Mouse (Mus musculus): ENCODE data around the gene Tufm. TPM values are rescaled to one million over a fixed set of nuclear protein-coding genes. Genes with fewer than 3 reads are reported as not detected.

The Tufm gene
- total RNA-seq, 2 experiments from 2014 or later: 141 to 168 TPM

DNA sequence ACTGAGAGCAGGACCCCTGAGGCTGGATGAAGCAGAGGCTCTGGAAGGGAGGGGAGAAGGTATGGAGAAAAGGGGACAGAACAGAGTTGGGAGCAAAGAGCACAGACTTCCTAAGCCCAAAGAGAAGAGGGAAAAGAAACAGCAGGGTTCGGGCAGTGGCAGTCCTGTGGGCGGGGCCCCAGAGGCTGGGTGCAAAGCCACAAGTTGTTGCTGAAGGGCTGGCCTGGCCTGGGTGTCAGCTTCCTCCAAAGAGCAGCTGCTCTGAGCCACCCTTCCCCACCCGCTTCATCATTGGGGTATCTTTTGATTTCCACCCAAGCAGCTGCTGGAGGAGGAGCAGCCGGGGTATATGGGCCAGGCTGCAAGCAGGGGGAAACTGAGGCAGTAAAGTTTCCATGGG, 23.0 kb upstream of the Tufm start:
- ATAC-seq (replicated peaks; ENCODE audit: low FRiP score, low TSS enrichment, poor library complexity, severe bottlenecking): peak; percentile 48

DNA sequence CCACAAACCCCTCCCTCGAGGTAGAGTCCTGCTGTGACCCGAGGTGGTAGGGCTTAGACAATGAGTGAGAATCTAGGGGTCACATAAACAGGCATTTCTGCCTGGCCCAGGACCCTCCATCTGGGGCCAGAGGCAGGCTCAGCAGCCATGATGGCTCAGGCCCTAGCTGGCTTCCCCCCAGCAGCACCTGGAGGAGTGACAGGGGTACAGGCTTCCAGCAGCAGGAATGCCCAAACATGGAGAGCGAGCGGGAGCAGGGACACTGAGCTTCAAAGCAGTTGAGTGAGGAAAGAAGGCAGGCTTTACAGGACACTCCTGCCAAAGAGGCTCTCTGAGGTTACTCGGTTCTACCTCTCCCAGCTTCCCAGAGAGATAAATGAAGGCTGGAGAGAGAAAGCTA, 22.3 kb upstream of the Tufm start:
- ATAC-seq (replicated peaks; ENCODE audit: low FRiP score, low TSS enrichment, poor library complexity, severe bottlenecking): no peak

DNA sequence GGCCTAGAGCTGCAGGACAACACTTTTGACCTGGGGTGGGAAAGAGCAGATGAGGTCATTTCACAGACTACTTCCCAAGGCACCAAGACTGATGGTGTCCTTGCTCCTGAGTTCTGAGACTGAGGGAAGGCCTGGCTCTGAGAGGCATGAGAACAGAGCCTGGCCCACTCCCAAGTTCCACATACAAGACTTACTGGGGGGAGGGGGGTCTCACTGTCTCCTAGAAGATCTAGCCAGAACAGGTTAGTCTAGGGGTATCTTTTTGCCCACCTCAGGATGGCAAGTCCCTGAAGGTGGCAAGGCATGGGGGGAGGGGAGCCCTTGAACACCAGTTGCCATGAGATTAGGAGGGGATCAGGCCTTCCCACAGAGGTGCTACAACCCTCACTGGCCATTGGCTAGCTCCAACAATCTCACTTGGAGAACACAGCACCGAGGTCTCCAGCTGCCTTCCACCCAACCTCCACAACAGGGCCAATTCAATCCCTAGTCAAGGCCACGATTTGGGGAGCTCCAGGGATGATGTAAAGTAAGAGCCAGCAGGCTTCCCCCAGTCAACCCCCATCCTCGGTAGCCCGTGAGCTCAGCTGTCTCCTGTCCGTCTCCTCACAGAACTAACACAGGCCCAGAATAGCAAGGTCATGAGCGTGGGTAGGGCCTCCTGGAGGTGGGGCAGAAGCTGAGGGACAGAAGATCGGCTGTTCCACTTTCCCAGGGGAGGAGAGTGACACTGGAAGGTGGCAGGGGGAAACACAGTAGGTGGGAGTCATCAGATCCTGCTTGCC, 21.7 kb upstream of the Tufm start:
- ATAC-seq (replicated peaks; ENCODE audit: low FRiP score, low TSS enrichment, poor library complexity, severe bottlenecking): no peak

DNA sequence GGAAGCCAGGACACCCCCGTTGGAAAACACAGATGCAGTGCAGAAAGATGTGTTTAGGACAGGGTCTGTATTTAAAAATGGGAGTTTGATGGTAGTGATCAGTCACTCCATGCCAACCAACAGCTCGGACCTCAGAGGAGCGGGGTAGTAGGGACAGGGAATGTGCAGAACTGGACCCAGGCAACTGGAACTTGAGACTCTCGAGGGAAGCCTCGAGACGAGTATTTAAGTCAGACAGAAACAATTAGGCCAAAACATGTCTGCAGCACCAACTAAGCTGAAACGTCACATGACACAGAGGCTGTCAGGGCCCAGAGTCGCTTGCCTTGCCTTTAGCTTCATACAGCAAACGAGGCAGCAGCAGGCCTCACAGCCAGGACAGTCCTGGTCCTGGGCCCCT, 21.0 kb upstream of the Tufm start:
- ATAC-seq (replicated peaks; ENCODE audit: low FRiP score, low TSS enrichment, poor library complexity, severe bottlenecking): no peak

DNA sequence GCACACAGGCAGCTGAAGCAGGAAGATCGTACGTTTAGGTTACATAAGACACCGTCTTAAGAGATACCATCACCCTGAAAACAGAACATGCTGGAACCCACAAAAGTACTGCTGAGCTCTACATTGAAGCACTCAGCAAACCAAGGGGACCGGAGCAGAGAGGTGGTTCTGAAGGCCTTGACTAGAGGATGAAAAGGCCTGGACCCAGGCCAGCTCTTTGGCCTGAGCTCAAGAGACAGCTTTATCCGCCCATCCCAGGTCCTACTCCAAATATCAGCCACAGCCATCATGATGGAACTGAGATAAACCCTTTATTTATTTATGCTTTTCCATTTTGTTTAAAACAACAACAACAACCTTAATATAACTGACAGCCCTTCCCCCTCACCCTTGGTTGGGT, 20.5 kb upstream of the Tufm start:
- ATAC-seq (replicated peaks; ENCODE audit: low FRiP score, low TSS enrichment, poor library complexity, severe bottlenecking): no peak

DNA sequence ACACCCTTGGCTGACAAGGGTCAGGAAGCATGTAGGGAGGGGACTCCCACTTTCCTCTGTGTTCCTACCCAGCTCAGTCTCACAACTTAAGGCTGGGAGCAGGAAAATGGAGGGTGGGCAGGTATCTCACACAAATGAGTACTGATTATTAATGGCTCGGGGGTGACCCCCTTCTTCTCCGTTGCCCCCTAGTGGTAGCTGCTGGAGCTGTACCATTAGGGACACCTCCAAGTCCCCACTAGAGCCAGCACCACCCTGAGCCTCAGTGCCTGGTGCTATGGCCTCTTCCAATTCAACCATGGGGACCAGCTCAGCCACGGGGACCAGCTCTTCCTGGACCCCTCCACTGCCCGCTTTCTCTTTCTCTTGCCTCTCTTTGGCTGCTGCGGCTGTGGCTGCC, 19.9 kb upstream of the Tufm start:
- peak; percentile 54 for ATAC-seq (replicated peaks; ENCODE audit: low FRiP score, low TSS enrichment, poor library complexity, severe bottlenecking)

DNA sequence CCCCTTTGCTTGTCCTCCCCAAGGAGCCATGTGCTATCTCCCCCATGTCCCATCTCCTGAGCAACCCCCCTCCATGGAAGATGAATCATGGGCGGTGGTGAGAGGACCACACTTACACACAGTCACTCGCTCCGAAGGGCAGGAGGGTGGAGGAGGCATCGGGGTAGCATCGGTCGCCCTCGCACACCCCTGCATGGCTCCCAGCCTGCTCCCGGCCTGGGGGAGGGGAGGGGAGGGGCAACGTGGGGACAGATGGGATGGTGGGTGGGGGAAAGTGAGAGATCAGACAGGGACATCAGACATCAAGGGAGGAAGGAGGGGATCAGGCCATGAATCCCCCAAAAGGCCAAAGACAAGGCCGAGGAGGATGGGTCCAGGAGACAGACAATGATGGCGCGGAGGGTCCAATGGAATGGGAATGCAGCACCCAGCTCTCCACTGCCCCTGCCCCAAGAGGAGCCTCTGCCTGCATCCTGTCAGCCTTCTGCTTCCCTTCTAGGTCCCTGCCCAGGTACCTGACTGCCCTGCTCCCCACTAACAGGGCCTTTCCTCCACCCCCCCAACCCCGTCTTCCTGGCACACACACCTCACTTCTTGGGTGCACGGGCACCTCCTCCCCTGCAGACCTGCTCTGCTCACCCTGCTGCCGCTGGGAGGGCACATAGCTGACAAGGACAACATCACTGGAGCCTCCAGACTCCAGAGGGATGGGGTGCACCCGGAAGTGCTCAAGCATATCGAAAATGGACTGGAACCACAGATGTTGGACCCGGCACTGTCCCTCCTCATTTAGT, 19.1 kb upstream of the Tufm start:
- no peak for ATAC-seq (replicated peaks; ENCODE audit: low FRiP score, low TSS enrichment, poor library complexity, severe bottlenecking)

DNA sequence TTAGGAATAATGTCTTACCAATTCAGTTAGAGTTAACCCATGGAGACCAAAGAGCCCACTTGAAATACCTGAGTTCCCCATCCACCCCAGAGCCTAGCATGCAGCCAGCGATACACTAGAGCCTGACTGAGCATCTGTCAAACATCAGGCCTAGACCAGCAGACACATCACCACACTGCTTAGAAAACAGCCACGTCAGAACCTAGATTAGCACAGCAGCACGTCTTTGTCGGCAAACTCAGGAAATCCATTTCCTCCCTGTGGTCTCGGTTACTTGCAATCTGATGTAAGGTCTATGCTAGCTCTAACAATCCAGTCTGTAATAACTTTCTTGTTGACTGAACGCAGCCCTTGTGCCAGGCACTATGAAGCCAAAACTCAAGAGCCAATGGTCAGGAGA, 17.1 kb upstream of the Tufm start:
- 0 out of 2 replicates have a peak, but pooled peaks have one; percentile 7 for ATAC-seq (replicated peaks; ENCODE audit: low FRiP score, low TSS enrichment, poor library complexity, severe bottlenecking)

DNA sequence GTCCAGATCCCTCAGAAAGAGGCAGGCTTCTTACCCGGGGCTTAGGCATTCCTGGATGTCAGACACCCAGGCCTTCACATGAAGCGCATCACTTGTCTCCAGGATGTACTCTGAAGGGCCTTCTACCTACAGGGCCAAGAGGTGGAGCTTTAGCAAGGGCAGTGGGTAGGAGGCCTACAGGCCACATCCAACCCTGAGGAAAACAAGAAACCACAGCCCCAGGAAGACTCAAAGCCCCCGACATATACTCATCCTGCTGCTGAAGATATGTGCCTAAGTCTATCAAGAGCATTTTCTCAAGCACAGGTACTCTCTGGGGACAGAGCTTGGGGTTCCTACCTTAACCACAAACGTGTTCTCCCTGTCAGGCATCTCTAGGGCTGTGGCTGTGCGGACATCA, 15.8 kb upstream of the Tufm start:
- ATAC-seq (replicated peaks; ENCODE audit: low FRiP score, low TSS enrichment, poor library complexity, severe bottlenecking): no peak

DNA sequence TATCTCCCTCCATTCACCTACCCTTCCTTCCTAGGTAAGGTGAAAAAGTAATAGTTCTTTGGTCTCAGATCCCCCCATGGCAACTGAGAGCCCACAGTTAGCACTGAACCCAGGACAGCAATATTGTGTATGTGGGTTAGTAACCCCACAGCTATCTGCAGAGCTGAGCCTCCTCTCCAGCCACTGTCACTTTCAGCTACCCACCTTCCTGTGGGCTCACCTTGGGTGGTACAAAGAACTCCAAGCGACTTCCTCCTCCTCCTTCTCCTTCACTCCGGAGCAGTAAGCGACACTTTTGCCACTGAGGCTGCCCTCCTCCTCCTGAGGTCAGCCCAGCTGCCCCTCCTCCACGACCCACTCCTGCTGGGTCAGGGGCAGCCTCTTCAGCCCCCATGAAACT, 15.3 kb upstream of the Tufm start:
- ATAC-seq (replicated peaks; ENCODE audit: low FRiP score, low TSS enrichment, poor library complexity, severe bottlenecking): no peak

DNA sequence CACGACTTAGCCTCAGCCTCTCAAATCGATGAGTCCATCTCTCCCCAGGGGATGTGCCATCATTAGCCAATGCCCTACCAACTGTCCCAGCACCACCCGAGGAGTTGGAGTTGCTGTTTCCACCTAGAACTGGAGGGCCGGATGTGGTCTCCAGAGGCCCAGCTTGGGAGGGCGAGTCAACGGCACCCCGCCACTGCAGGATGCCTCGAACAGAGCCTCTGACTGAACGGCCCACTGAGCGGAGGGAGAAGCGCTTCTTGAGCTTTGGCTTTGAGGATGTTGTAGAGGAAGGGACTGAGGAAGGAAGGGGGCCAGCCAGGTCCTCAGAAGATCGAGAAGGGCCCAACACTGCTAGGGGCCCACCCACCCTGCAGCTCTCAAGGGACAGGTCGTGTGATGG, 14.9 kb upstream of the Tufm start:
- ATAC-seq (replicated peaks; ENCODE audit: low FRiP score, low TSS enrichment, poor library complexity, severe bottlenecking): no peak

DNA sequence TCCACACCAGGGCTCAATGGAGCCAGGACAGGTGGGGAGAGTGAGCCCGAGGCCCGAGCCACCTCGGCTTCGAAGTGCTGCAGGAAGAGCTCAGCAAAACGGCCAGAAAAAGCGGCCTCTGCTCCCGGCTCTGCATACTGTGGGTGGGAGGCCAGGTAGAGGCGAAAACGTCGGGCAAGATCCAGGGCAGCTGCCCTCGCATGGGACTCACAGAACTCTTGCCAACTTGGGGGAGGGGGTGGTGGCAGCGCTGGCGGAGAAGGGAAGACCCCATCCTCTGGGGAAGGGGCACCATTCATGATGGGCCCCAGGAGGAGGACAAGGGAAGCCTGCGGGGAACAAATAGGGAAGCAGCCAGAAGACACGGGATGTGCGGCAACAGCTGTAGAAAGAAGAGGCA, 14.4 kb upstream of the Tufm start:
- no peak for ATAC-seq (replicated peaks; ENCODE audit: low FRiP score, low TSS enrichment, poor library complexity, severe bottlenecking)

DNA sequence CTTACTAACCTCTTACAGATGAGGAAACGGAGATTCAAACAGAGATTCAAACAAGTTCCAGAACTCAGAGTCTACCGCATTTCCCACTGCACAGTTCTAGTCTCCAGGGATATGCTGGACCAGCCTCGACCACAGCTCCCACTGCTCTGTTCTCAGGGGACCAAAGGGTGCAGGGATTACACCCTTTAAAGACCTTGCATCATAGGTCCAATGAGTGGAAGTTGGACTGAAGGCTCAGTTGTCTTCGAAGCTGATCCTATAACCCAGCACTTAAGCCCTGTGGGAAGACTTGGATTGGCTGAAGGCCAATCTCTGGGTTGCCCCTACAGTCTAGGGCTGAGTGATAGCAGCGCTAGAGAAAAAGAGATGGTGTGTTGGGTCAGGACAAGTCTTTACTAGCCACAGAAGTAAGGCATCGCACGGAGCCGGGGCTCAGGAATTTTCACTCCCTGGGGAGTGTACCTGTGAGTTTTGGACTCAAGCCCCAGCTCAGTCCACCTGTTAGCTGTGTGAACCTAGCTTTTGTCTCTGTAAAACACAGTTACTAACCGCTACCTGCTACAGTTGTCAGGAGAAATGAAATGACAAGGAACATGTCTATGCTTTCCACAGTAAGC, 13.6 kb upstream of the Tufm start:
- no peak for ATAC-seq (replicated peaks; ENCODE audit: low FRiP score, low TSS enrichment, poor library complexity, severe bottlenecking)

DNA sequence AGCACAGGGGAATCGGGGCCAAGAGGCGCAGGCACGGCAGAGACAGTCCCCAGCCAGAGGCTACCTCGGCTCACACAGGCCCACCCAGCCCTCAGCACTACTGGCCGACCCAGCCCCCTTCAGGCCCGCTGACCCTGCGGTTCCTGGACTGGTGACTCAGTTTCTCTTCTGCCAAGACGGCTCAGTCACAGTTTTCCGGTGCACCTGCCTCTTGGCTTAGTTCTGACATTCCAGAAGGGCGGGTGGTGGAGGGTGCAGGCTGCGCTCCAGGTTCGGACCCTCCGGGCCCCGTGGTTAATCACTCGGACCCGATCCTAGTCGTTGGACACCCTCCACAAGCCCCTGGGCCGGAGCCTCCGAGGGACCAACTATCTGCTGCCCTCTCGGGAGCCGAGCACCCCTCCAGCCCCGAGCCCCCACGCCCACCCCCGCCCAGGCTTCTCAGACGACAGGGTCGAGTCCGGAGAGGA, 12.6 kb upstream of the Tufm start:
- no peak for ATAC-seq (replicated peaks; ENCODE audit: low FRiP score, low TSS enrichment, poor library complexity, severe bottlenecking)

DNA sequence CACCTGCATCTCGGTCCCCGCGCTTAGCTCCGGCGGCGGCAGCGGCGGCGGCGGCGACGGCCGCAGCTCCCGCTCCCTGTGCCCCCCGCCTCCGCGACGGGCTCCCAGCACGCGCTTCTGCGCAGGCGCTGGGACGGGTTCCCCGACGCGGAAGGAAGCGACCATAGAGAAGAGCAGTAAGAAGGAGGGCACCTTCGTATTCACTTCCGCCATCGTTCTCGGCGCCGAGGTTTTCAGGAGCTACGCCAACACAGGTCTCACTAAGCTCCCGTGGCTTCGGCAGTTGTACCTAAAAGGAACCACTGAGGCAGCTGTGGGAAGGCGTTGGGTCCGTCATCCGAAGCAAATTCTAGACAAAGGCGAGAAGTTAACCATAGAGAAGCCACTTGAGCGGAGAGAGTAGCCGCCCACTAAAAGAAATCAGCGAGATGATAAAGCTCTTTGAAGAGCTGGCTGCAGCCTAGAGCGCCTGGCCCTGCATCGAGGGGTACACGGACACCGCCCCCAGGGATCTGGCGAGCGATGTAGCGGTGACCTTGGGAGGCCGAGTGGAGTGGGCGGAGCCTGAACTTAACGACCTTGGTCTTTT, 12.1 kb upstream of the Tufm start, which contains the start of gene Sh2b1:
Sh2b1 (minus strand) TSS at position 432 of the 589 bp plus-strand sequence.
- ATAC-seq (replicated peaks; ENCODE audit: low FRiP score, low TSS enrichment, poor library complexity, severe bottlenecking): peak; percentile 78

DNA sequence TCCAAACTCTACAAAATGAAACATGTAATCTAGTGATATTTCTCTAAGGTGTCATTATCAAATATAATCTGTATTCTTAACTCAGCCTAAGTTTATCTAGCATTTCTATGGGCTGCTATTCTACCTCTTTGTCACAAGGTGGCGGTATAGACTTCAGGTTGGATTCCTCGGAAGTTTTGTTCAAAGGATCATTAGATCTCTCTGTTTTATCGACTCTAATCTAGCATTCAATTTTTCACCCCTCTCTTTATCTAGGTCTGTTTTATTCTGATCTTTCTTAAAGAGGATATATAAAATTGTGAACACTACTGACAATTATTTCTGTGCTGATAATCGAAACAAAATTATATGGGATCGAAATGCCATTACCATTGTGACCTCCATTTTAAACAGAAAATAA, 5.5 kb upstream of the Tufm start:
- 0 out of 2 replicates have a peak, but pooled peaks have one; percentile 18 for ATAC-seq (replicated peaks; ENCODE audit: low FRiP score, low TSS enrichment, poor library complexity, severe bottlenecking)

DNA sequence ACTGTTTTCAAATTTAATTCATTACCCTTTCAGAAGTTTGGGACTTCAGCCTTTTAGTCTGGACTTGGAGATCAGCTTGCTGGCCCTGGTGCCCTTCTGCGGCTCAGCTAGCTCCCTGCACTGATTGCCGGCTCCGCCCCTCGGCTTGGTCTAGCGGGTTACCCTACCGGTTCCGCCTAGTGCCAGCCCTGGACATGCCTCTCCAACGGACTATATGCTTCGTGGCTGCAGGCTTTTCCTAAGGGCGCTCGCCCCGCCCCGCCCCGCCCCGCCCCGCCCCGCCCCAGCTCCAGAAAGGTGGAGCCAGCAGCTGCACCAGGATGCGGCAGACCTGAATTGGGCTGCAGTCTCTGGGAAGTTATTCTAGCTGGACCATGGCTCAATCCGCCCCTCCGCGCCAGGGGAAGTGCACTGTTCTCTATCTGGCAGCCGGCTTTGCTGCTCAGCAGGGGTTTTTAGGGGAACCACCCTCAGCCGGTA, 4.7 kb upstream of the Tufm start:
- peak; percentile 68 for ATAC-seq (replicated peaks; ENCODE audit: low FRiP score, low TSS enrichment, poor library complexity, severe bottlenecking)

DNA sequence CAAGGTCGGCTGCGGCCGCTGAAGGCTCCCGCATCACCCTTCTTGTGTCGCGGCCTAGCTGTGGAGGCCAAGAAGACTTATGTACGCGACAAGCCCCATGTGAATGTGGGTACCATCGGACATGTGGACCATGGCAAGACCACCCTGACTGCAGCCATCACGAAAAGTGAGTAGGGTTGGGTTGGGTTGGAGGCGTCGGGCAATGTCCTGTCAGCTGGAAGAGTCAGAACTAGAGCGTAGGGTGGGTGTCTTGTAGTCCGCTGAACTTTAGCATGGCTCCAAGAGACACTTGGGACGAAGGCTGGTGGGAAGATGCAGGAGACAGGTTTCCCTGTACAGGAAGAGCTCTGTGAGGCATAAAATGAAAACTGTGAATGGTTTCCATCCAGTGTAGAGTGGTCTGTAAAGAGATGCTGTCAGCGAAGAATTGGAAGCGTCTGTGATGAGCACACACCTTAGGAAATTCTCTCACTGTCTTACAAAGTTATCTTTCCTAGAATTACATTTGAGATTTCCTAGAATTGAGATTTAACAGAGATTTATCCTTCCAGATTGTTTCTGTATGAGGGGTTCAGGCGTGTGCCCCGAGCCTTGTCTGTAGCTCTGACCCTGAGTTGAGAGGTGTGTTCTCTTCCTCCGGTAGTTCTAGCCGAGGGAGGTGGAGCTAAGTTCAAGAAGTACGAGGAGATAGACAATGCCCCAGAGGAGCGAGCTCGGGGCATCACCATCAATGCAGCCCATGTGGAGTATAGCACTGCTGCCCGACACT, 640 bp downstream of the Tufm start:
- ATAC-seq (replicated peaks; ENCODE audit: low FRiP score, low TSS enrichment, poor library complexity, severe bottlenecking): 0 out of 2 replicates have a peak, but pooled peaks have one; percentile 28

DNA sequence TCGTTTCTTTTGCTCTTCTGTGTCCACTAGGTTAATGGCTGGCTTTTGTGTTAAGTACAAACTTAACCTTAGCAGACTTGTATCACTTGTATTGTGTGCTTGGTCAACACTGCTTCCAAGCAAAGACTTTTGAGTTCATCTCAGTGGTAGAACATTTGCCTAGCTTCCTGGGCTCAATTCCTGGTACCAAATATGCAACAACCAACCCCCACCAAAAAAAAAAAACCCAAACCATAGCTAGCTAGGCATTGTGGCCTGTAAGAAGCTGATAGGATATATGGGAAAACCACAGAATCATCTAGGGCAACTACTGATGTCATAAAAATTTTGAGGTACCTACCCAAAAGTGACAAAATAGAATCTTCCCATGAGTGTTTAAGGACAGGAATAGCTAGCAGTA, 3.8 kb downstream of the Tufm start:
- ATAC-seq (replicated peaks; ENCODE audit: low FRiP score, low TSS enrichment, poor library complexity, severe bottlenecking): no peak

All from megakaryocyte-erythroid progenitor cell, adult 5-6 weeks (primary cell).